Mouse (Mus musculus) bone marrow, adult 2 months (tissue): ENCODE measurements around the gene Slc17a9. TPM values are rescaled to one million over a fixed set of nuclear protein-coding genes. Genes with fewer than 3 reads are reported as not detected.

Source experiments
- H3K27ac ChIP-seq: fragments of 200-500 bp; 2 replicates; pipeline ENCODE4 v1.5.1; 2012; ENCODE audit warnings: low read depth, mild to moderate bottlenecking, control low read depth, inconsistent platforms, low read length; ENCODE audit not compliant: control insufficient read depth, poor library complexity, insufficient read depth
- H3K4me1 ChIP-seq: fragments of 200-500 bp; 2 replicates; pipeline ENCODE4 v1.6.1; 2011; ENCODE audit warnings: low read length; ENCODE audit not compliant: control insufficient read depth, insufficient read depth
- H3K4me3 ChIP-seq: fragments of 200-500 bp; replicated peaks from 2 replicates; pipeline ENCODE3; 2011; ENCODE audit warnings: mild to moderate bottlenecking, low read depth, low read length, control low read depth; ENCODE audit not compliant: control insufficient read depth
- CTCF ChIP-seq: fragments of 200-500 bp; IDR thresholded peaks from 2 replicates; pipeline ENCODE4 v1.5.1; 2011; ENCODE audit warnings: low read length, control low read depth; ENCODE audit not compliant: control insufficient read depth, insufficient read depth
- POLR2A ChIP-seq: fragments of 200-500 bp; IDR thresholded peaks from 2 replicates; pipeline ENCODE4 v1.6.1; 2011; ENCODE audit warnings: low read depth, mild to moderate bottlenecking, control low read depth, low read length, borderline replicate concordance; ENCODE audit not compliant: control insufficient read depth
- WGBS: fragments of 180-500 bp; shearing (Covaris S2); methylation state at CpG from one replicate; pipeline ENCODE4 v1.1.7; 2018; 5-methylcytosine and 5-hydroxymethylcytosine counted together
- polyA plus RNA-seq: library from polyadenylated mRNA; stranded (reverse); fragments of >200 nt; gene quantifications from 2 replicates; pipeline ENCODE4 v1.2.4, GENCODE M21; 2011; ENCODE audit warnings: low replicate concordance; ENCODE audit not compliant: missing spikeins, insufficient read depth, insufficient read length

Gene Slc17a9
- polyA plus RNA-seq, 1 experiment, result 35.6 TPM

GRCm38 (mm10) chr2:180695176-180695575, 29.9 kb upstream of the Slc17a9 start:
- TF ChIP-seq CTCF, result no peak
- no peak for TF ChIP-seq POLR2A
- Histone ChIP-seq H3K4me3 (no peak overlapping the region), H3K4me1 (peaks cover 3% of the 10 kb centered on the region), H3K27ac (no peak overlapping the region)
- WGBS, result 12% methylated on average over 2 of the region's 2 CpGs

- TF ChIP-seq POLR2A, result no peak
- TF ChIP-seq CTCF, result no peak
- 33% methylated on average over 5 of the region's 5 CpGs for WGBS
- H3K4me3 ChIP-seq, result no peak overlapping the region
- H3K27ac ChIP-seq, result no peak overlapping the region
- H3K4me1 ChIP-seq, result peaks cover 13% of the 10 kb centered on the region
Measured at GRCm38 (mm10) chr2:180700457-180700856, 24.6 kb upstream of the Slc17a9 start.

- peak overlapping the region; percentile 96 for H3K4me3 ChIP-seq
- peaks cover 14% of the 10 kb centered on the region for H3K4me1 ChIP-seq
- WGBS, result under 1% methylated on average over 26 of the region's 26 CpGs
- peak overlapping the region; percentile 98 for H3K27ac ChIP-seq
- TF ChIP-seq POLR2A (no peak), CTCF (0 out of 2 replicates have a peak, but pooled peaks have one; percentile 1)
Measured at GRCm38 (mm10) chr2:180701053-180701766, 23.9 kb upstream of the Slc17a9 start.

- Histone ChIP-seq H3K27ac (peak overlapping the region; percentile 98), H3K4me3 (peak overlapping the region; percentile 96), H3K4me1 (peaks cover 14% of the 10 kb centered on the region)
- TF ChIP-seq CTCF, result no peak
- TF ChIP-seq POLR2A, result peak; percentile 77; the same call in 1 of the 2 replicates
- WGBS, result under 1% methylated on average over 66 of the region's 66 CpGs
Measured at GRCm38 (mm10) chr2:180701767-180702621, 23.1 kb upstream of the Slc17a9 start.

- peaks cover 14% of the 10 kb centered on the region for H3K4me1 ChIP-seq
- H3K27ac ChIP-seq, result peak overlapping the region; percentile 98; the same call in 1 of the 2 replicates
- WGBS, result 41% methylated on average over 4 of the region's 4 CpGs
- peak overlapping the region; percentile 96 for H3K4me3 ChIP-seq
- TF ChIP-seq CTCF (no peak), POLR2A (no peak)
Measured at GRCm38 (mm10) chr2:180702701-180703149, 22.3 kb upstream of the Slc17a9 start.

GRCm38 (mm10) chr2:180703175-180703574, 21.9 kb upstream of the Slc17a9 start:
- no peak overlapping the region for H3K4me3 ChIP-seq
- 62% methylated on average over 5 of the region's 5 CpGs for WGBS
- peaks cover 14% of the 10 kb centered on the region for H3K4me1 ChIP-seq

GRCm38 (mm10) chr2:180703645-180704359, 21.3 kb upstream of the Slc17a9 start:
- peaks cover 14% of the 10 kb centered on the region for H3K4me1 ChIP-seq
- no peak overlapping the region for H3K27ac ChIP-seq
- H3K4me3 ChIP-seq, result no peak overlapping the region
- TF ChIP-seq CTCF (no peak), POLR2A (no peak)
- WGBS, result 35% methylated on average over 3 of the region's 3 CpGs

More at GRCm38 (mm10) chr2:180703175-180703574, 21.9 kb upstream of the Slc17a9 start:
- TF ChIP-seq POLR2A (no peak), CTCF (no peak)
- H3K27ac ChIP-seq, result no peak overlapping the region

- 11% methylated on average over 8 of the region's 8 CpGs for WGBS
- Histone ChIP-seq H3K27ac (peak overlapping the region; percentile 65), H3K4me1 (peaks cover 14% of the 10 kb centered on the region)
Measured at GRCm38 (mm10) chr2:180704591-180704990, 20.5 kb upstream of the Slc17a9 start.

More at GRCm38 (mm10) chr2:180704591-180704990, 20.5 kb upstream of the Slc17a9 start:
- no peak overlapping the region for H3K4me3 ChIP-seq
- TF ChIP-seq CTCF (no peak), POLR2A (no peak)
